Mouse (Mus musculus): Measurements from ENCODE around the gene Icosl. TPM values are rescaled to one million over a fixed set of nuclear protein-coding genes. Genes with fewer than 3 reads are reported as not detected.

Icosl gene
- polyA plus RNA-seq, 1 experiment, result 0.02 TPM

DNA sequence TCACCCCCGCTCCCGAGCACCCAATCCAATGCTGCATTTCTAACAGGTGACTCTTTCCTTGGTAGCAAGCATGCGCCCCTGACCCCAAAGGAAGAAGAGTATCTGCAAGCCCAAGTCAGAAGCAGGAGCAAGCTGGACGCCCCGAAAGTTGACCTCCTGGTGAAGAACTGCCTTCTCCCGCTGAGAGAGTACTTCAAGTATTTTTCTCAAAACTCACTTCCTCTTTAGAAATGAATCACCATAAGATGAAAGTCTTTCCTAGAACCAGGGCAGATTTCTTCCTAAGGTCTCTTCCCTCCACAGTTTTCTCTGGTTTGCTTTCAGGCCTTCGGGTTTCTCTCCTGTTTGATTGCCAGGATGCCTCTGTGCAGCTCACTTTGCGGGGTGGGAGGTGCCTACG is 6.0 kb upstream of the Icosl start:
- Histone ChIP-seq H3ac (ENCODE audit: control insufficient read depth, insufficient read length) (no peak overlapping the region), H3K4me2 (ENCODE audit: low read depth) (no peak overlapping the region)
- no peak for TF ChIP-seq REST (IDR thresholded peaks at IDR 0.05; ENCODE audit: insufficient read depth, insufficient read length)

DNA sequence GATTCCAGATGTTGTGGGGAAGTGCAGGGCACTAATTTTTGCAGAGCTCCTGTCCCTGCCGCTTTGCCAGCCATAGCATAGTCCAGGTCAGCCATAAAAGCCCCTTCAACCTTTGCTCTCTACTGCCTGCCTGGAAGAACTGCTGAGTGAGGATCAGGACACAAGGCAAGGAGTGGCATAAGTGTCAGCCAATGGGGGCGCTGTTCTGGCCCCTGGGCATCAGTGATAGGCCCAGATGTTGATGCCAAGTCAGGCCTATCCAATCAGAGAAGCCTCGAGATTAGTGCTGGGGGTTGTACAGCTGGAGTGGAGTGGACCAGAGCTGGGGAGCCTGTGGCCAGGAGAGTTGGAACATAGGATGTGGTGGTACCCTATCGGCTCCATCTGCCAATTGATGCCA is 1.9 kb upstream of the Icosl start:
- H3K4me3 ChIP-seq, result no peak overlapping the region
- TF ChIP-seq POLR2A (IDR thresholded peaks at IDR 0.05; ENCODE audit: insufficient read length, low read depth) (no peak), MAX (IDR thresholded peaks at IDR 0.05; ENCODE audit: low read depth) (no peak), REST (IDR thresholded peaks at IDR 0.05; ENCODE audit: insufficient read depth, insufficient read length) (no peak), USF1 (IDR thresholded peaks at IDR 0.05; ENCODE audit: low read depth) (no peak), TCF12 (IDR thresholded peaks at IDR 0.05; ENCODE audit: insufficient read depth, poor library complexity, severe bottlenecking) (no peak), MYOD1 (IDR thresholded peaks at IDR 0.05; ENCODE audit: control insufficient read depth in 1 of 3, insufficient read length in 2 of 3, low read depth in 2 of 3) (no peak), TCF3 (IDR thresholded peaks at IDR 0.05; ENCODE audit: insufficient read length, low read depth) (no peak), MYOG (IDR thresholded peaks at IDR 0.05; ENCODE audit: control insufficient read depth in 1 of 3, insufficient read depth in 1 of 3, insufficient read length in 2 of 3, low read depth in 2 of 3) (no peak)
- no peak overlapping the region for H3K4me2 ChIP-seq (ENCODE audit: low read depth)
- H3K36me3 ChIP-seq (ENCODE audit: control insufficient read depth, insufficient read depth), result no peaks in the 10 kb centered on the region
- no peaks in the 10 kb centered on the region for H3K79me2 ChIP-seq (ENCODE audit: control insufficient read depth, insufficient read depth)
- no peak overlapping the region for H3ac ChIP-seq (ENCODE audit: control insufficient read depth, insufficient read length)
- peaks cover 46% of the 10 kb centered on the region for H3K27me3 ChIP-seq (ENCODE audit: control insufficient read depth, insufficient read depth, insufficient read length)

More for the DNA sequence above, 6.0 kb upstream of the Icosl start:
- H3K4me3 ChIP-seq, result no peak overlapping the region
- no peaks in the 10 kb centered on the region for H3K79me2 ChIP-seq (ENCODE audit: control insufficient read depth, insufficient read depth)
- H3K27me3 ChIP-seq (ENCODE audit: control insufficient read depth, insufficient read depth, insufficient read length), result peaks cover 38% of the 10 kb centered on the region
- no peaks in the 10 kb centered on the region for H3K36me3 ChIP-seq (ENCODE audit: control insufficient read depth, insufficient read depth)

DNA sequence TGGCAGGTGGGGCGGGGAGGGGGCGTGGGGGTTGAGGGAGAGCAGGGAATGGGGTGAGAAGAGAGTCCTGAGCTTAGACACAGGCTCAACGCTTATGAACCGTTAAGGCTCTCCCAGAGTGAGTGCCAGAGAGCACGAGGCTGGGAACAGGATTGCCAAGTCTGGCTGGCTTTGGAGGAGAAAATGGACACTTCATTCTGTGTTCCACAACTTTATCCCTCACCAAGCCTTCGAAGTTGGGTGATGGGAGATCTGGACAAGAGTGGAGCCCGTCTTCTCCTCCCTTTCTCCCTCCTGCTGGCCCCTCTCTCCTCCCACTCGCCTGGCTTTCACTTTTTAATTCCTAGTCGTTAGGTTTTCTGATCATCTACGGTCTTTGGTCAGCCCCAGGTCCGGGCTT is 561 bp upstream of the Icosl start:
- Histone ChIP-seq H3K4me2 (ENCODE audit: low read depth) (peak overlapping the region; percentile 60), H3ac (ENCODE audit: control insufficient read depth, insufficient read length) (no peak overlapping the region), H3K27me3 (ENCODE audit: control insufficient read depth, insufficient read depth, insufficient read length) (peaks cover 42% of the 10 kb centered on the region), H3K79me2 (ENCODE audit: control insufficient read depth, insufficient read depth) (no peaks in the 10 kb centered on the region), H3K4me3 (no peak overlapping the region), H3K36me3 (ENCODE audit: control insufficient read depth, insufficient read depth) (no peaks in the 10 kb centered on the region)
- no peak for TF ChIP-seq MYOG (IDR thresholded peaks at IDR 0.05; ENCODE audit: control insufficient read depth in 1 of 3, insufficient read depth in 1 of 3, insufficient read length in 2 of 3, low read depth in 2 of 3)
- no peak for TF ChIP-seq REST (IDR thresholded peaks at IDR 0.05; ENCODE audit: insufficient read depth, insufficient read length)
- no peak for TF ChIP-seq POLR2A (IDR thresholded peaks at IDR 0.05; ENCODE audit: insufficient read length, low read depth)
- no peak for TF ChIP-seq CEBPB (IDR thresholded peaks at IDR 0.05; ENCODE audit: insufficient read depth, poor library complexity, severe bottlenecking)
- TF ChIP-seq USF1 (IDR thresholded peaks at IDR 0.05; ENCODE audit: low read depth), result no peak
- no peak for TF ChIP-seq E2F4 (IDR thresholded peaks at IDR 0.05; ENCODE audit: insufficient read depth)
- no peak for TF ChIP-seq TCF12 (IDR thresholded peaks at IDR 0.05; ENCODE audit: insufficient read depth, poor library complexity, severe bottlenecking)
- no peak for TF ChIP-seq MYOD1 (IDR thresholded peaks at IDR 0.05; ENCODE audit: control insufficient read depth in 1 of 3, insufficient read length in 2 of 3, low read depth in 2 of 3)
- TF ChIP-seq SRF (IDR thresholded peaks at IDR 0.05; ENCODE audit: control insufficient read depth, insufficient read length, low read depth), result no peak
- TF ChIP-seq TCF3 (IDR thresholded peaks at IDR 0.05; ENCODE audit: insufficient read length, low read depth), result no peak
- no peak for TF ChIP-seq MAX (IDR thresholded peaks at IDR 0.05; ENCODE audit: low read depth)
- no peak for TF ChIP-seq POLR2AphosphoS2 (IDR thresholded peaks at IDR 0.05; ENCODE audit: insufficient read length, low read depth)

DNA sequence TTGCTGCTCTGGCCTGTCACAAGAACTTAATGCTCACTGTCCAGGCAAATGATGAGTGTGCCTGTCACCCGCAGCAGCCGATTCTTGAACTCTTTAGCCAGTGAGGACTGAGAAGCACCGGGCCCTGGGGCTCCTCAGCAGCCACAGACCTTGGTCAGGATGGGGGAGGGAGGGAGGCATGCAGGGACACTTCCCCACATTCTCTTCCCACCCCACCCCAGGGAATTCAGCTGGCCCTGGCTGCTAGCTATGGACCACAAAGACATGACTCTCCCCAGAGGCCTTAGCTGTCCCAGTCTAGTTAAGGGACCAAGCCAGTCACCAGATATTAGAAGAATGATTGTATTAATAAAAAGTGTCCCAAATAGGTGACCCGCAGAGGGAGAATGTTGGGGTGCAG is 5.0 kb downstream of the Icosl start:
- TF ChIP-seq SRF (IDR thresholded peaks at IDR 0.05; ENCODE audit: control insufficient read depth, insufficient read length, low read depth), result no peak
- Histone ChIP-seq H3K36me3 (ENCODE audit: control insufficient read depth, insufficient read depth) (no peaks in the 10 kb centered on the region), H3K4me3 (no peak overlapping the region)

DNA sequence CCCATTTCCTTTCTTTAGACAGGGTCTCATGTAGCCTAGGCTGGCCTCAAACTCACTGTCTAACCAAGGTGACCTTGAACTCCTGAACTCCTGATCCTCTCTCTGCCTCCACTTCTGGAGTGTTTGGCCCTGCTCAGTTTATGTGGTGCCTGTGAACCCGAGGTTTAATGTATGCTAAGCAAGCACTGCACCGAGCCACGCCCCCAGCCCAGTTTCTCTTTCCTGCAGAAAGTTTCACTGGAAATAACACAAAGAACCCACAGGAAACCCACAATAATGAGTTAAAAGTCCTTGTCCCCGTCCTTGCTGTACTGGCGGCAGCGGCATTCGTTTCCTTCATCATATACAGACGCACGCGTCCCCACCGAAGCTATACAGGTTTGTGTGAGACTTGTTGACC is 5.9 kb downstream of the Icosl start:
- no peaks in the 10 kb centered on the region for H3K36me3 ChIP-seq (ENCODE audit: control insufficient read depth, insufficient read depth)
- H3K4me2 ChIP-seq (ENCODE audit: low read depth), result no peak overlapping the region
- no peak overlapping the region for H3ac ChIP-seq (ENCODE audit: control insufficient read depth, insufficient read length)
- no peak overlapping the region for H3K4me3 ChIP-seq
- TF ChIP-seq TCF12 (IDR thresholded peaks at IDR 0.05; ENCODE audit: insufficient read depth, poor library complexity, severe bottlenecking), result no peak
- no peak for TF ChIP-seq TCF3 (IDR thresholded peaks at IDR 0.05; ENCODE audit: insufficient read length, low read depth)
- no peak for TF ChIP-seq MYOG (IDR thresholded peaks at IDR 0.05; ENCODE audit: control insufficient read depth in 1 of 3, insufficient read depth in 1 of 3, insufficient read length in 2 of 3, low read depth in 2 of 3)
- no peak for TF ChIP-seq E2F4 (IDR thresholded peaks at IDR 0.05; ENCODE audit: insufficient read depth)
- TF ChIP-seq SRF (IDR thresholded peaks at IDR 0.05; ENCODE audit: control insufficient read depth, insufficient read length, low read depth), result no peak
- TF ChIP-seq MAX (IDR thresholded peaks at IDR 0.05; ENCODE audit: low read depth), result no peak
- no peak for TF ChIP-seq MYOD1 (IDR thresholded peaks at IDR 0.05; ENCODE audit: control insufficient read depth in 1 of 3, insufficient read length in 2 of 3, low read depth in 2 of 3)
- no peak for TF ChIP-seq POLR2AphosphoS2 (IDR thresholded peaks at IDR 0.05; ENCODE audit: insufficient read length, low read depth)
- TF ChIP-seq REST (IDR thresholded peaks at IDR 0.05; ENCODE audit: insufficient read depth, insufficient read length), result no peak
- no peak for TF ChIP-seq CEBPB (IDR thresholded peaks at IDR 0.05; ENCODE audit: insufficient read depth, poor library complexity, severe bottlenecking)
- TF ChIP-seq USF1 (IDR thresholded peaks at IDR 0.05; ENCODE audit: low read depth), result no peak
- TF ChIP-seq POLR2A (IDR thresholded peaks at IDR 0.05; ENCODE audit: insufficient read length, low read depth), result no peak
- peaks cover 31% of the 10 kb centered on the region for H3K27me3 ChIP-seq (ENCODE audit: control insufficient read depth, insufficient read depth, insufficient read length)
- H3K79me2 ChIP-seq (ENCODE audit: control insufficient read depth, insufficient read depth), result no peaks in the 10 kb centered on the region

More for the DNA sequence above, 5.0 kb downstream of the Icosl start:
- Histone ChIP-seq H3K4me2 (ENCODE audit: low read depth) (no peak overlapping the region), H3K79me2 (ENCODE audit: control insufficient read depth, insufficient read depth) (no peaks in the 10 kb centered on the region), H3K27me3 (ENCODE audit: control insufficient read depth, insufficient read depth, insufficient read length) (peaks cover 37% of the 10 kb centered on the region), H3ac (ENCODE audit: control insufficient read depth, insufficient read length) (no peak overlapping the region)
